Mouse (Mus musculus) G1E (cell line): ENCODE results near the gene Ccnd3. TPM values are rescaled to one million over a fixed set of nuclear protein-coding genes. Genes with fewer than 3 reads are reported as not detected.

Source experiments
- ATAC-seq: 2 replicates; pipeline ENCODE4 v1.8.0; 2016; ENCODE audit warnings: mild to moderate bottlenecking; ENCODE audit not compliant: insufficient number of reproducible peaks, poor library complexity, low FRiP score, severe bottlenecking; ENCODE audit errors: extremely low read depth
- DNase-seq: peaks from one replicate; pipeline ENCODE4 v3.0.0; 2012; ENCODE audit warnings: low spot score
- H3K27me3 ChIP-seq: 2 replicates; pipeline ENCODE4 v1.6.1; 2012; ENCODE audit warnings: mild to moderate bottlenecking, low read length, inconsistent platforms; ENCODE audit not compliant: insufficient read depth
- H3K36me3 ChIP-seq: replicated peaks from 2 replicates; pipeline ENCODE3; 2012; ENCODE audit warnings: mild to moderate bottlenecking, inconsistent platforms
- H3K4me1 ChIP-seq: 2 replicates; pipeline ENCODE4 v1.6.1; 2012; ENCODE audit warnings: low read depth, low read length, inconsistent platforms, mixed read lengths; ENCODE audit not compliant: insufficient read depth
- H3K4me3 ChIP-seq: 2 replicates; pipeline ENCODE4 v1.5.1; 2012; ENCODE audit warnings: low read depth, mild to moderate bottlenecking, inconsistent platforms, low read length, moderate library complexity, mixed read lengths
- H3K9me3 ChIP-seq: replicated peaks from 2 replicates; pipeline ENCODE4 v1.6.1; 2012; ENCODE audit warnings: inconsistent platforms
- CTCF ChIP-seq: IDR thresholded peaks from 2 replicates; pipeline ENCODE4 v1.5.1; 2012; ENCODE audit warnings: low read depth, low read length, inconsistent platforms, mixed read lengths
- GATA1 ChIP-seq: IDR thresholded peaks from 2 replicates; pipeline ENCODE4 v1.6.1; 2012; ENCODE audit warnings: borderline replicate concordance, low read length, inconsistent platforms, mixed read lengths
- GATA2 ChIP-seq: IDR thresholded peaks from 2 replicates; pipeline ENCODE4 v1.6.1; 2012; ENCODE audit warnings: low read depth, low read length, inconsistent platforms, borderline replicate concordance
- POLR2AphosphoS5 ChIP-seq: IDR thresholded peaks from 2 replicates; pipeline ENCODE4 v1.6.1; 2012; ENCODE audit warnings: low read depth, low read length, inconsistent platforms; ENCODE audit not compliant: insufficient replicate concordance
- TAL1 ChIP-seq: conservative IDR thresholded peaks from 2 replicates; pipeline ENCODE4 v1.6.1; 2012; ENCODE audit warnings: low read depth, low read length, inconsistent platforms, mixed read lengths
- polyA plus RNA-seq: library from polyadenylated mRNA; stranded (reverse); fragments of >175 nt; gene quantifications from 2 replicates; pipeline ENCODE4 v1.2.3, GENCODE M21; 2012
- total RNA-seq, 2 experiments: library from RNA; stranded (forward) in 1 of 2; stranded (reverse) in 1 of 2; fragments of 200-1000 nt in 1 of 2; fragments of >200 nt in 1 of 2; fragmentation: Nextera tagmentation in 1 of 2; gene quantifications; 2 replicates each; pipeline ENCODE4 v1.2.3; 2014 to 2017

Gene Ccnd3
- total and polyA plus RNA-seq, 3 experiments: 134 to 426 (median 229) TPM

DNA sequence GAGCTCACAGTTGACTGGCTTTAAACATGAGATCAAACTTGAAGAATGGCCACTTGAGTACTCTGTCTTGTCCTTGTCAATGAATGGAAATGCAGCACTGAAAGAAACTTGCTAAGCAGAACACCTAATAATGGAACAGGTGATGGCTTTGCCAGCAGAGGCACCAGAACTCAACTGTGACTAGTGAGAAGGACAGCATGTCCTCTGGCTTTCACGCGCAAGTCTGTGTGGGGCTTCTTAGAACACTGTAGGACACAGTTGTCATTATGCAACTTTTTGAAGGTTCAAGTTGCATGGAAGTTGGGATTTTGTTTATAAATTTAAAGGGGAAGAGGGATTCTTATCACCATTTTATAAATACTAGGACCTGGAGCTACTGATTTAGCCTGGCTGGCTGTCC is 120.2 kb downstream of the Ccnd3 start:
- Histone ChIP-seq H3K27me3 (no peaks in the 10 kb centered on the region), H3K4me3 (no peak overlapping the region), H3K4me1 (peaks cover 29% of the 10 kb centered on the region), H3K36me3 (peaks cover 74% of the 10 kb centered on the region), H3K9me3 (no peaks in the 10 kb centered on the region)
- TF ChIP-seq CTCF: no peak
- no peak for TF ChIP-seq GATA2
- no peak for TF ChIP-seq TAL1
- TF ChIP-seq POLR2AphosphoS5: no peak
- TF ChIP-seq GATA1: no peak
- DNase-seq: no peak
- no peak for ATAC-seq

- Histone ChIP-seq H3K4me1 (peaks cover 38% of the 10 kb centered on the region), H3K27me3 (no peaks in the 10 kb centered on the region), H3K36me3 (peaks cover 66% of the 10 kb centered on the region), H3K4me3 (no peak overlapping the region), H3K9me3 (no peaks in the 10 kb centered on the region)
- TF ChIP-seq GATA1 (no peak), GATA2 (no peak), CTCF (no peak), TAL1 (no peak), POLR2AphosphoS5 (no peak)
- ATAC-seq (no peak), DNase-seq (no peak)
Observed at GRCm38 (mm10) chr17:47626031-47626430, 121.2 kb downstream of the Ccnd3 start.

DNA sequence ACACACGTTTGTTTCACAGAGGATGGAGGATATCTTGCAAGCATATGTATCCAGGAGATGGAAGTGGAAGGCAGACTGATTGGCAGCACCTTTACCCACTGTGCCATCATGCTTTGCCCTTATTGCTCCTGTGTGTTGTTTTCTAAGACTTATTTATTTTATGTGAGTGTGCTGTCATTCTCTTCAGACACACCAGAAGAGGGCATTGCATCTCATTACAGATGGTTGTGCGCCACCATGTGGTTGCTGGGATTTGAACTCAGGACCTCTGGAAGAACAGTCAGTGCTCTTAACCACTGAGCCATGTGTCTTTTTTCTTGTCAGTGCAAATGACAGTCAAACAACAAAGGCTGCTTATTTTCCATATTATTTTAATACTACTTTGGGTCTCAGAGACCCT is 122.9 kb downstream of the Ccnd3 start:
- DNase-seq: no peak
- Histone ChIP-seq H3K4me3 (peak overlapping the region; percentile 76; the same call in 1 of the 2 replicates), H3K36me3 (peaks cover 56% of the 10 kb centered on the region), H3K27me3 (no peaks in the 10 kb centered on the region), H3K9me3 (no peaks in the 10 kb centered on the region), H3K4me1 (peaks cover 45% of the 10 kb centered on the region)
- no peak for ATAC-seq
- TF ChIP-seq CTCF (no peak), GATA1 (no peak), TAL1 (no peak), POLR2AphosphoS5 (no peak), GATA2 (no peak)

DNA sequence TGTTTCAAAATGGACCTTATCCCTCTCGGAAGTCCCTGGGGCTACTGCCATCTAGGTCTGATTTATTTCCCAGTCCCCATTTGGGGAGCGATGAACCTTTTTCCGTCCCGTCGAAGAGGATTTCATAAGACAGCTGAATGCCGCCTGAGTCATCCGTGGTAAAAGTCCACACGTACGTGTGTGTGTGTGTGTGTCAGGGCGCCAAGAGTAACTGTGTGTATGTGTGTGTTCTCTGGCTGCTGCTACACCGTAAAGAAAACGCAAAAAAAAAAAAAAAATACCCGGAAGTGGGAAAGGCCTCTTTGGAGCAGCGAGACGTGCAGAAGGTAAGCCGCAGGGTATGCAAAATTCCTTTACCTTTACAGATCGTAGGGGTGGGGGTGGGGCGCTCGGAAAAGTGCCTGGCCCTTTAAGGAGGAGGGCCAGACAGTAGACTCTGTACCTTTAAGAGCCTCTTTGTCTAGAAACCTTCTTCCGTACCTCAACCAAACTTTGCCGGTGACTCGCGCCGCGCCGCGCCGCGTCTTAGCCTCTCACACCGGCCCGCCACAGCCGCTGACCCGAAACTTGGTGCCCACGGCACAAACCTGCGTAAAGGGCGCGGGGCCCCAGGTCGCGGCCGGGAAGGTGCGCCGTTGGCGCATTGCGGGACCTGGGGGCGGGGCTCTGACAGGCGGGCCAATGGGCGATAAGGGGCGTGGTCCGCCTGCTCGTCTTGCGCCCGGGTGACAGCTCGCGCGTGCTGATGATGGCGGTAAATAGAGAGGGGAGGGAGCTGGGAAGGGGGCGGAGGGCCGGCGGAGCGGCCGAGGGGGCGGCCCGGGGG is 124.2 kb downstream of the Ccnd3 start:
- TF ChIP-seq TAL1 (no peak), POLR2AphosphoS5 (no peak), GATA1 (no peak), GATA2 (no peak), CTCF (no peak)
- H3K4me1 ChIP-seq: peaks cover 51% of the 10 kb centered on the region
- ATAC-seq: peak; percentile 80

DNA sequence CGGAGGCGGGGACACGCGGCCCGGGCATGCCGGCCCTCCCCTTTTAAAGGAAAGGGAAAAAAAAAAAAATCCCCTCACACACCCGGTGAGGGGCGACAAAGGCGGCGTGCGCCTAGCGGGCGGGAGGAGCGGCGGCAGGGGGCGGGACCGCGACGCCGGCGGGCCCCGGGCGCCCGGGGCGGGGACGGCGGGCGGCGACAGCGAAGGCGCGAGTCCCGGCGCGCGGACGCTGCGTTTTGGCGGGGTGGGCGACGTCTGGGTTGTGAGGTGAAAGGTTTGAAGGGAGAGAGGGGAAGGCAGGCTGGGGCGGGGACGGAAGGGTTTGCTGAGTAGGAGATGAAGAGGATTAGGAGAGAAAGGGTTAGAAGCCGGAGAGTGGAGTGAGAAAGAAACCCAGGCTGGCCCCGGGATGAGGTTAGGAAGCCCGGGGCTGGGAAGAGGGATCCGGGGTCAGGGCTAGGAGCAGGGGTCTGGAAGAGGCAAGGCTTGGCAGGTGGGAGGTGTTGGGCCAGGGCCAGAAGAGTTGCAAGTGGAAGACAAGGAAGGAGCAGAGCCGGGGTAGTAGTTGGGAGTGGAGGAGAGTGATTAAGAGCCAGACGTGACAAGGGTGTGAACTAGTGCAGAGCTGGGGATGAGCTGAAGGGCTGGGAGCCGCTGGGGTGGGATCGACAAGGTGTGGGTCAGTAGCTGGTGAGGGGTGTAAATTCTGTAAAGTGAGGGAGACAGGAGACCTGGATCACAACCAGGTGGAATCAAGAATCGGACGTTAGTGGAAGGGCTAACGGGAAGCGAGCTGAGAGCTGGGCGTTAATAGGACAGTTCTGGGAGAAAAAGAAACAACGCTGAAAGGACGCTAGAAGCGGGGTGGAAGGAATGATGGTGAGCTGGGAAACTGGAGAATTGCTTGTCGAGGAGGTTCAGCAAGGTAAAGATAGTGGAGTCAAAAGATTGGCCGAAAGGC is 125.1 kb downstream of the Ccnd3 start:
- H3K27me3 ChIP-seq: no peaks in the 10 kb centered on the region
- peaks cover 47% of the 10 kb centered on the region for H3K36me3 ChIP-seq
- H3K9me3 ChIP-seq: no peaks in the 10 kb centered on the region
- no peak for TF ChIP-seq CTCF
- TF ChIP-seq POLR2AphosphoS5: no peak
- no peak for TF ChIP-seq GATA2
- no peak for TF ChIP-seq TAL1
- TF ChIP-seq GATA1: no peak
- ATAC-seq (no peak), DNase-seq (no peak)
- H3K4me3 ChIP-seq: peak overlapping the region; percentile 76
- peaks cover 51% of the 10 kb centered on the region for H3K4me1 ChIP-seq

More for the DNA sequence above, 124.2 kb downstream of the Ccnd3 start:
- Histone ChIP-seq H3K4me3 (peak overlapping the region; percentile 76), H3K36me3 (peaks cover 49% of the 10 kb centered on the region), H3K27me3 (no peaks in the 10 kb centered on the region), H3K9me3 (no peaks in the 10 kb centered on the region)
- peak; percentile 88 for DNase-seq

DNA sequence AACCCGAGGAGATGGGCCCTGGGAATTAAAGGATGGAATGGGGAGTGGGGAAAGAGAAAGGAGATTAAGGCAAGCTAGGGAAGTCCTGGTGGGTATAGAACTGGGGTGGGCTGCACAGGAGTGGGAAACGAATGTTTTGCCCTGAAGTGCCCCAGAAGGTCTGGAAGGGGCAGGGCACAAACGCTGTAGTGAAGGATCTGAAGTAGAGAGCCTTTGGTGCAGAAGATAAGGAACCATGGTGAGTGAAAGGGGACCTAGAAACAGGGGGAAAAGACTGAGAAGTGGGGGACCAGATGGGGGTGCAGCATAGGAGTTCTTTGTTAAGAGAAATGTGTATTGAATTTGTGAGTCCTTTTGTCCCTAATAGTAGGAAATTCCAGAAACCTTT is 125.8 kb downstream of the Ccnd3 start, which contains the start of gene Usp49:
Gene Usp49 (plus strand): TSS at position 13 of the 388 bp plus-strand sequence.
- peaks cover 45% of the 10 kb centered on the region for H3K36me3 ChIP-seq
- H3K9me3 ChIP-seq: no peaks in the 10 kb centered on the region
- DNase-seq: no peak
- ATAC-seq: no peak
- TF ChIP-seq GATA2: no peak
- TF ChIP-seq TAL1: no peak
- no peak for TF ChIP-seq GATA1
- H3K4me1 ChIP-seq: peaks cover 51% of the 10 kb centered on the region
- no peaks in the 10 kb centered on the region for H3K27me3 ChIP-seq
- peak within 1 kb of the TSS; percentile 76 for H3K4me3 ChIP-seq
